Mouse (Mus musculus): ENCODE data around the gene Ubap1l. TPM values are rescaled to one million over a fixed set of nuclear protein-coding genes. Genes with fewer than 3 reads are reported as not detected.

The Ubap1l gene
- polyA plus RNA-seq, 1 experiment: 0.25 TPM

DNA sequence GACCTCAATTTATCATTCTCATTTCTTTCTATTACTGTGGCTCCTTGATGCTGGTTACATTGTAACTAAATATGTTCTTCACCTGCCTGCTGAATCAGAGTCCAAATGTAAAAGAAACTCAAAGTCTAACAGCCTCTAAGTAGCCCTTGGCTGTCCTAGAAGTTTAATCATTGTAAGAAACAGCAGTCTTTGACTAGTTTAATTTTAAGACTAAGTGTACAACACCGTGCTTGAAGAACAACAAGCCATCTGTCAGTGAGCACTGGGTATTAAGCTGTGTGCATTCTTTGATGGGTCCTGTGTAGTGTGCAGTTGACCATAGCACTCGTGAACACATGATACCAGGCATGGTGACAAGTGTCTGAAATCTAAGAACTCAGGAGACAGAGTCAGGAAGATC, 66.7 kb downstream of the Ubap1l start:
- peak; percentile 84 for DNase-seq
- WGBS: 36% methylated on average over 2 of the region's 2 CpGs
- H3K4me3 ChIP-seq (ENCODE audit: insufficient read depth, low read depth, low read length): no peak overlapping the region
- no peaks in the 10 kb centered on the region for H3K36me3 ChIP-seq (ENCODE audit: control insufficient read depth, insufficient read depth, low read length)
- peak overlapping the region; percentile 82 for H3K27ac ChIP-seq (ENCODE audit: insufficient read depth, low read depth, low read length)
- TF ChIP-seq CTCF (conservative IDR thresholded peaks at IDR 0.05; ENCODE audit: insufficient read depth, insufficient read length, low read depth, low read length): no peak
- no peak for TF ChIP-seq POLR2A (IDR thresholded peaks at IDR 0.05; ENCODE audit: low read depth, low read length)
- H3K4me1 ChIP-seq (ENCODE audit: control insufficient read depth, insufficient read depth, low read length): peaks cover 17% of the 10 kb centered on the region
- no peaks in the 10 kb centered on the region for H3K27me3 ChIP-seq (replicated peaks; ENCODE audit: control insufficient read depth, insufficient read depth, low read length)

DNA sequence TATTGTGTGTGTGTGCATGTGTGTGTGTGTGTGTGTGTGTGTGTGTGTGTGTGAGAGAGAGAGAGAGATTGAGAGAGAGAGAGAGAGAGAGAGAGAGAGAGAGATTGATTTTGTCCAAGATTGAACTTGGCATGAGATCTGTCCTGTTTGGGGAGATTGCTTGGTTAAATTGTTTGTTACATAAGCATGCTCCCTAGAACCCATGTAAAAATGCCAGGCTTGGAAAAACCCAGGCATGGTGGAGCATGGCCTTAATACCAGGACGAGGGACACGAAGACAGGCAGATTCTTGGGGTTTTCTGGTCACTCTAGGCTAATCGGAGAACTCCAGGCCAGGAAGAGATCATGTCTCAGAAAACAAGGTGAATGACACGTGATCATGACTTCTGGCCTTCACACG, 67.2 kb downstream of the Ubap1l start:
- Histone ChIP-seq H3K4me3 (ENCODE audit: insufficient read depth, low read depth, low read length) (no peak overlapping the region), H3K4me1 (ENCODE audit: control insufficient read depth, insufficient read depth, low read length) (peaks cover 17% of the 10 kb centered on the region), H3K36me3 (ENCODE audit: control insufficient read depth, insufficient read depth, low read length) (no peaks in the 10 kb centered on the region), H3K27me3 (replicated peaks; ENCODE audit: control insufficient read depth, insufficient read depth, low read length) (no peaks in the 10 kb centered on the region), H3K27ac (ENCODE audit: insufficient read depth, low read depth, low read length) (peak overlapping the region; percentile 82)
- DNase-seq: peak; percentile 47
- TF ChIP-seq POLR2A (IDR thresholded peaks at IDR 0.05; ENCODE audit: low read depth, low read length) (no peak), CTCF (conservative IDR thresholded peaks at IDR 0.05; ENCODE audit: insufficient read depth, insufficient read length, low read depth, low read length) (no peak)
- 57% methylated on average over 5 of the region's 5 CpGs for WGBS

Other genes with a start within 250 kb of the Ubap1l start
- 0.72 and 0.94 TPM in 2 replicates for gene Igdcc3, start 219.9 kb upstream of the Ubap1l start, polyA plus RNA-seq (2012; rRNA removed)
- gene Parp16, start 165.7 kb upstream of the Ubap1l start, polyA plus RNA-seq (2012; rRNA removed): 11.0 and 11.9 TPM in 2 replicates
- gene Cilp, start 95.9 kb upstream of the Ubap1l start, polyA plus RNA-seq (2012; rRNA removed): 1.1 and 1.4 TPM in 2 replicates
- gene Clpx, start 66.8 kb upstream of the Ubap1l start, polyA plus RNA-seq (2012; rRNA removed): 24.4 and 25.8 TPM in 2 replicates
- 6.0 and 6.1 TPM in 2 replicates for gene Pdcd7, start 14.9 kb upstream of the Ubap1l start, polyA plus RNA-seq (2012; rRNA removed)
- gene Kbtbd13, start 30.6 kb downstream of the Ubap1l start, polyA plus RNA-seq (2012; rRNA removed): 0.68 and 0.75 TPM in 2 replicates
- gene Rasl12, start 37.5 kb downstream of the Ubap1l start, polyA plus RNA-seq (2012; rRNA removed): 9.5 and 11.3 TPM in 2 replicates
- gene Slc51b, start 61.9 kb downstream of the Ubap1l start, polyA plus RNA-seq (2012; rRNA removed): 13.0 and 15.0 TPM in 2 replicates
- gene Mtfmt, start 74.7 kb downstream of the Ubap1l start, polyA plus RNA-seq (2012; rRNA removed): 11.3 and 11.5 TPM in 2 replicates
- gene Spg21, start 99.9 kb downstream of the Ubap1l start, polyA plus RNA-seq (2012; rRNA removed): 32.3 and 34.3 TPM in 2 replicates
- gene Ankdd1a, start 159.2 kb downstream of the Ubap1l start, polyA plus RNA-seq (2012; rRNA removed): 0.06 and 0.16 TPM in 2 replicates
- 9.8 and 10.4 TPM in 2 replicates for gene Plekho2, start 219.0 kb downstream of the Ubap1l start, polyA plus RNA-seq (2012; rRNA removed)
- gene Pif1, start 226.1 kb downstream of the Ubap1l start, polyA plus RNA-seq (2012; rRNA removed): 0.08 and 0.11 TPM in 2 replicates